Mouse (Mus musculus) heart, postnatal 4 days (tissue): ENCODE measurements around the gene Ccr4. TPM values are rescaled to one million over a fixed set of nuclear protein-coding genes. Genes with fewer than 3 reads are reported as not detected.
A peak's percentile ranks its signal among the peaks of the same experiment; 100 is the strongest.

Experiments used
- DNase-seq: peaks from one replicate; pipeline ENCODE4 v3.0.0; 2021
- total RNA-seq, 2 experiments: library from RNA; stranded (reverse); gene quantifications; 2 replicates each; pipeline ENCODE4 v1.2.3; 2021

Gene Ccr4
- total RNA-seq, 2 experiments from 2014 or later: not detected

- DNase-seq: no peak
These were observed 36.5 kb downstream of the Ccr4 start for GRCm38 (mm10) chr9:114468217-114468616.

GRCm38 (mm10) chr9:114466871-114467270 lies 37.8 kb downstream of the Ccr4 start:
- no peak for DNase-seq

- no peak for DNase-seq
These were observed 39.3 kb downstream of the Ccr4 start for GRCm38 (mm10) chr9:114465442-114465841.

- no peak for DNase-seq
These were observed 42.1 kb downstream of the Ccr4 start for GRCm38 (mm10) chr9:114462569-114462968.

- no peak for DNase-seq
These were observed 46.3 kb downstream of the Ccr4 start for GRCm38 (mm10) chr9:114458436-114458835.

- no peak for DNase-seq
These were observed 49.3 kb downstream of the Ccr4 start for GRCm38 (mm10) chr9:114455420-114455819.

GRCm38 (mm10) chr9:114452418-114452817 lies 52.3 kb downstream of the Ccr4 start:
- DNase-seq: no peak

GRCm38 (mm10) chr9:114451615-114452014 lies 53.1 kb downstream of the Ccr4 start:
- DNase-seq: no peak

GRCm38 (mm10) chr9:114449120-114449754 lies 55.5 kb downstream of the Ccr4 start:
- no peak for DNase-seq

GRCm38 (mm10) chr9:114448700-114449099 lies 56.0 kb downstream of the Ccr4 start:
- no peak for DNase-seq

- peak; percentile 23 for DNase-seq
These were observed 57.8 kb downstream of the Ccr4 start for GRCm38 (mm10) chr9:114446887-114447286.

- no peak for DNase-seq
These were observed 61.4 kb downstream of the Ccr4 start for GRCm38 (mm10) chr9:114443351-114443750.

GRCm38 (mm10) chr9:114442893-114443292 lies 61.8 kb downstream of the Ccr4 start:
- no peak for DNase-seq

GRCm38 (mm10) chr9:114442225-114442624 lies 62.5 kb downstream of the Ccr4 start:
- no peak for DNase-seq

- no peak for DNase-seq
These were observed 64.2 kb downstream of the Ccr4 start for GRCm38 (mm10) chr9:114440548-114440947.

Other genes with a start within 250 kb of the Ccr4 start
- gene Bcl2a1c, start 174.8 kb downstream of the Ccr4 start, total RNA-seq: not detected
- gene Crtap, start 114.2 kb downstream of the Ccr4 start, total RNA-seq: 10 to 100 TPM; 69.7 to 79.2 TPM
- gene Glb1, start 103.8 kb downstream of the Ccr4 start, total RNA-seq: 10 to 100 TPM; 25.0 to 26.0 TPM
- 1 to 10 TPM; 5.8 to 6.6 TPM for gene Tmppe, start 103.8 kb downstream of the Ccr4 start, total RNA-seq
- gene C130032M10Rik, start 10.8 kb upstream of the Ccr4 start, total RNA-seq: not detected
- gene Trim71, start 59.5 kb upstream of the Ccr4 start, total RNA-seq: not detected
- 10 to 100 TPM; 30.8 to 31.3 TPM for gene Cnot10, start 135.3 kb upstream of the Ccr4 start, total RNA-seq
- gene Dync1li1, start 183.9 kb upstream of the Ccr4 start, total RNA-seq: 10 to 100 TPM; 77.0 to 77.2 TPM
- gene Cmtm6, start 226.2 kb upstream of the Ccr4 start, total RNA-seq: 10 to 100 TPM; 32.5 to 33.6 TPM